Mouse (Mus musculus) lung, postnatal 4 days (tissue): ENCODE measurements around the gene 2310033P09Rik.
A peak's percentile ranks its signal among the peaks of the same experiment; 100 is the strongest.

Experiments used
- DNase-seq, 2 experiments: peaks; one replicate each; pipeline ENCODE4 v3.0.0; 2021

Gene 2310033P09Rik

DNA sequence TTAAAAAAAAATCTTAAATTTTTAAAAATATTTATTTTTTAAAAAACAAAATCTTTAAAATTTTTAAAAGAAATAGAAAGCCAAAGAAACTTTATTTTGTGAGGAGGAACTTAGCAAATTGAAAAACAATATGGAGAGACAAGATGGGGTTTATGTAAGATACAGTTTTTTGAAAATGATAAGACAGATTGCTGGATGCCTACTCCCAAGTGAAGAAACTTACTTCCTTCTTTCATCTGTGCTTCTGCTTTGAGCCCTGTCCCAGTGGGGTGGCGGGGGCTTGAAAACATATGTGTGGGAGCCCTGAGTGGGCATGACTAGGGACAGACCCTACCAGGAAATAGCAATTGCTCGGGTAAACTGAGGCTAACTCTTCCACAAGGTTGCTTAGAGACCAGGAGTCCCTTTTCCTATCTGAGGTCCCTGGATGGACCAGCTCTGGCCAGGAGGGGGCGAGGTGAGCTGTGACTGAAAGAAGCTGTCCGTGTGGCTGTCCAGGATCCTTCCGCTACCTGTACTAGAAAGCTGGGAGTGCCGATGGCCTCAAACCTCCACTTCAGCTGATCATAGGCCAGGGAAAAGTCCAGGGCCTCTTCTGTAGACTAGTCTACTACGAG, 22.1 kb downstream of the 2310033P09Rik start:
- DNase-seq: peak; percentile 65 to 80

- DNase-seq: no peak
These were observed 24.7 kb downstream of the 2310033P09Rik start for GRCm38 (mm10) chr11:59232797-59233196.

DNA sequence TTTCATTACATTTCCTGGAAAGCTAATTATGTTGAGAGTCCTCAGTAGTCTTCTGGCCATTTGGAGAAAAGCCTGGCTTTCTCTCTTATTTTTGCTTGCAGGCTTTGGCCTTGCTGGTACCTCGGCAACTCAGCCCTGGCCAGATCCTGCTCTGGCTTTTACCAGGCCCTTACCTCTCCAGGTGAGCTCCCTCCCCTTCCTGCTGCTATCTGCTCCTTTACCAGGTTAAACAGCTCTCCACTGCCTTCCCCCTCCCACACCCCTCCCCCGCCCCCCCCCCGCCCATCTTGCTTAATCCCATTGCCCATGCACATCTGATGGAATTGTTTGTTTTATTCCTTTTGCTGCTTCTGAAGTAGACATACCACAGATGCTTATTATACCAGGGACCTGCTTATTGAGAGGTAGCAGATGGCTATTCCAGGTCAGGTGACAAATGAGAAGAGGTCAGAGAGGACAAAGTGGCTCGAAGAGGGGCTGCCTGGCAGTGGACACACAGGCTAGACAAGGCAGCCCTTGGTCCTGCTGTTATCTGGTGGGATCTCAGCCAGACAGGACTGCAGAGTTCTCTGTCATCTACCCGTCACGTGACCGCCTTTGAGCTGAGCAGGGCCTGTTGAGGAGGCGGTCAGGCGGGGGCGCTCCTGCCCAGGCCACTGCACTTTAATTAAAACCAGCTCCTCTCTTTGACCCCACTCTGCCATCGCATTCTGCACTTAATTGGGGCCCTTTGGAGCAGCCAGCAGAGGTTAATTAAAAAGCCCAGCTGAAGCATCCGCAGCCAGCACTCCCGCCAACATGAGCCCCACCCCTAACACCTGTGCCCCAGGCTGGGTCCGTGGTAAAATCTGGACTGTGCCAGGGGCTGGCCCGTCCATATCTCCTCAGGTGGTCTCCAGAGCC, 30.7 kb downstream of the 2310033P09Rik start:
- DNase-seq: peak; percentile 86 to 92

- DNase-seq: no peak
These were observed 31.3 kb downstream of the 2310033P09Rik start for GRCm38 (mm10) chr11:59239428-59239785.

GRCm38 (mm10) chr11:59239796-59240195, 31.7 kb downstream of the 2310033P09Rik start:
- DNase-seq: no peak

GRCm38 (mm10) chr11:59241841-59242240, 33.7 kb downstream of the 2310033P09Rik start:
- peak in 1 of 2 experiments; percentile 47 for DNase-seq

- no peak for DNase-seq
These were observed 35.7 kb downstream of the 2310033P09Rik start for GRCm38 (mm10) chr11:59243856-59244255.

DNA sequence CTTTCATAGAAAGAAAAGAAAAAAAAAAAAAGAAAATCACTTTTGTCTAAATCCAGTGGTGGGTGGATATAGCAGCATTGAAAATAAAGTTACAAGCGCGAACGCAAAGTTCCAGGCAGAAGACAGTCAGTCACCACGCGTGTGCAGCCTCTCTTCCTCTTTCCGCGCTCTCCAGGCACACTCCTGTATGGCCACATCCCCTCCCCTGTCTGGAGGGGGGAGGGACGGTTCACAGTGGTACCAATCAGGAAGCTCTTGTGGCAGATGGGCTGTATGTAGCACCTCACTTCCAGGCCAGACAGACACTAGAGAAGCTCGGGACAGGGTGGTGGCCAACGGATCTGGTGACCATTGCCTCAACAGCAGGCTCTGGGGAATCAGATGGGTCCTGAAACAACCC, 40.0 kb downstream of the 2310033P09Rik start:
- no peak for DNase-seq

DNA sequence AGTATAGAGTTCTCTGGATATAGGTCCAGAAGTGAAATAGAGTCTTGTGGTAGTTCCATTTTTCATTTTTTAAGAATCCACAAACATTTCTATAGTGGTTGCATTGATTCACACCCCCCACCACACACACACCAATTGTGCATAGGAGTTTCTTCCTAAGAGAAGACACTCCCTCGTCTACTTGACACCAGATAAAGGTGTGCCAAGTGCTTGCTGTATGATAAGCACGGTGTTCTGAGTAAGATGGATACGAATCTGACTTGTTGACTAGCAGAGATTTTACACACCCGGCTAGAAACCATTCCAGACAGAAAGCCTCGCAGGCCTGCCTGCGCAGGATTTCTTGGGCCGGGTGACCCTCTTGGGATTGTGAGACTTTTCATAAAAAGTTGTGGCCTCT, 51.5 kb downstream of the 2310033P09Rik start:
- DNase-seq: no peak
